Mouse (Mus musculus): ENCODE results near the gene Pkn3. TPM values are rescaled to one million over a fixed set of nuclear protein-coding genes. Genes with fewer than 3 reads are reported as not detected.

Gene Pkn3
- total and polyA plus RNA-seq, 2 experiments from 2014 or later, result 0.86 to 2.0 TPM

- DNase-seq (peak; percentile 46), ATAC-seq (no peak)
- Histone ChIP-seq H3K9ac (no peak overlapping the region), H3K4me2 (ENCODE audit: low read depth) (no peak overlapping the region), H3K4me1 (ENCODE audit: insufficient read depth) (no peaks in the 10 kb centered on the region), H3K4me3 (ENCODE audit: low read depth, low read length) (no peak overlapping the region), H3K27me3 (ENCODE audit: insufficient read depth, low read length) (no peaks in the 10 kb centered on the region), H3K27ac (ENCODE audit: low read depth, low read length) (no peak overlapping the region), H3K9me3 (ENCODE audit: low read length) (no peaks in the 10 kb centered on the region), H3K36me3 (ENCODE audit: insufficient read depth) (peaks cover 39% of the 10 kb centered on the region)
- TF ChIP-seq CTCF (IDR thresholded peaks at IDR 0.05; ENCODE audit: low read depth), result peak; percentile 70
- 86% methylated on average over 2 of the region's 2 CpGs for WGBS
Measured at GRCm38 (mm10) chr2:30095882-30096527, 18.5 kb downstream of the Pkn3 start.

- H3K4me3 ChIP-seq (ENCODE audit: low read depth, low read length), result no peak overlapping the region
- no peak overlapping the region for H3K9ac ChIP-seq
- H3K9me3 ChIP-seq (ENCODE audit: low read length), result no peaks in the 10 kb centered on the region
- WGBS, result 72% methylated on average over 4 of the region's 4 CpGs
- peaks cover 75% of the 10 kb centered on the region for H3K36me3 ChIP-seq (ENCODE audit: insufficient read depth)
- H3K4me1 ChIP-seq (ENCODE audit: insufficient read depth), result no peaks in the 10 kb centered on the region
- no peak for TF ChIP-seq CTCF (IDR thresholded peaks at IDR 0.05; ENCODE audit: low read depth)
- H3K4me2 ChIP-seq (ENCODE audit: low read depth), result no peak overlapping the region
- no peak overlapping the region for H3K27ac ChIP-seq (ENCODE audit: low read depth, low read length)
- ATAC-seq (no peak), DNase-seq (no peak)
- no peaks in the 10 kb centered on the region for H3K27me3 ChIP-seq (ENCODE audit: insufficient read depth, low read length)
Measured at GRCm38 (mm10) chr2:30100214-30100613, 22.7 kb downstream of the Pkn3 start.

- H3K9ac ChIP-seq, result no peak overlapping the region
- no peak overlapping the region for H3K27ac ChIP-seq (ENCODE audit: low read depth, low read length)
- ATAC-seq (no peak), DNase-seq (peak; percentile 33)
- no peaks in the 10 kb centered on the region for H3K4me1 ChIP-seq (ENCODE audit: insufficient read depth)
- no peak overlapping the region for H3K4me2 ChIP-seq (ENCODE audit: low read depth)
- H3K9me3 ChIP-seq (ENCODE audit: low read length), result no peaks in the 10 kb centered on the region
- peaks cover 92% of the 10 kb centered on the region for H3K36me3 ChIP-seq (ENCODE audit: insufficient read depth)
- H3K4me3 ChIP-seq (ENCODE audit: low read depth, low read length), result no peak overlapping the region
- H3K27me3 ChIP-seq (ENCODE audit: insufficient read depth, low read length), result no peaks in the 10 kb centered on the region
- TF ChIP-seq CTCF (IDR thresholded peaks at IDR 0.05; ENCODE audit: low read depth), result peak; percentile 72
Measured at GRCm38 (mm10) chr2:30106364-30106763, 28.9 kb downstream of the Pkn3 start.

GRCm38 (mm10) chr2:30107646-30108045 is 30.2 kb downstream of the Pkn3 start:
- no peak for DNase-seq
- no peak for ATAC-seq
- no peaks in the 10 kb centered on the region for H3K4me1 ChIP-seq (ENCODE audit: insufficient read depth)
- no peak overlapping the region for H3K27ac ChIP-seq (ENCODE audit: low read depth, low read length)
- no peaks in the 10 kb centered on the region for H3K9me3 ChIP-seq (ENCODE audit: low read length)
- H3K27me3 ChIP-seq (ENCODE audit: insufficient read depth, low read length), result no peaks in the 10 kb centered on the region
- no peak overlapping the region for H3K4me2 ChIP-seq (ENCODE audit: low read depth)
- no peak overlapping the region for H3K4me3 ChIP-seq (ENCODE audit: low read depth, low read length)
- peaks cover 92% of the 10 kb centered on the region for H3K36me3 ChIP-seq (ENCODE audit: insufficient read depth)
- no peak overlapping the region for H3K9ac ChIP-seq
- no peak for TF ChIP-seq CTCF (IDR thresholded peaks at IDR 0.05; ENCODE audit: low read depth)
- 91% methylated on average over 5 of the region's 5 CpGs for WGBS

- TF ChIP-seq CTCF (IDR thresholded peaks at IDR 0.05; ENCODE audit: low read depth), result no peak
- H3K4me3 ChIP-seq (ENCODE audit: low read depth, low read length), result no peak overlapping the region
- DNase-seq (no peak), ATAC-seq (no peak)
- H3K27ac ChIP-seq (ENCODE audit: low read depth, low read length), result no peak overlapping the region
- H3K27me3 ChIP-seq (ENCODE audit: insufficient read depth, low read length), result no peaks in the 10 kb centered on the region
- H3K4me2 ChIP-seq (ENCODE audit: low read depth), result no peak overlapping the region
- H3K4me1 ChIP-seq (ENCODE audit: insufficient read depth), result no peaks in the 10 kb centered on the region
- peaks cover 92% of the 10 kb centered on the region for H3K36me3 ChIP-seq (ENCODE audit: insufficient read depth)
- 95% methylated on average over 4 of the region's 4 CpGs for WGBS
- no peaks in the 10 kb centered on the region for H3K9me3 ChIP-seq (ENCODE audit: low read length)
- no peak overlapping the region for H3K9ac ChIP-seq
Measured at GRCm38 (mm10) chr2:30108260-30108659, 30.8 kb downstream of the Pkn3 start.

GRCm38 (mm10) chr2:30111500-30111899 is 34.0 kb downstream of the Pkn3 start:
- Histone ChIP-seq H3K36me3 (ENCODE audit: insufficient read depth) (peaks cover 60% of the 10 kb centered on the region), H3K27me3 (ENCODE audit: insufficient read depth, low read length) (no peaks in the 10 kb centered on the region), H3K9me3 (ENCODE audit: low read length) (no peaks in the 10 kb centered on the region), H3K9ac (no peak overlapping the region), H3K4me3 (ENCODE audit: low read depth, low read length) (no peak overlapping the region), H3K4me2 (ENCODE audit: low read depth) (no peak overlapping the region), H3K27ac (ENCODE audit: low read depth, low read length) (no peak overlapping the region), H3K4me1 (ENCODE audit: insufficient read depth) (no peaks in the 10 kb centered on the region)
- no peak for DNase-seq
- TF ChIP-seq CTCF (IDR thresholded peaks at IDR 0.05; ENCODE audit: low read depth), result no peak
- WGBS, result 95% methylated on average over 2 of the region's 2 CpGs
- ATAC-seq, result no peak

- no peak for ATAC-seq
- no peak overlapping the region for H3K27ac ChIP-seq (ENCODE audit: low read depth, low read length)
- H3K36me3 ChIP-seq (ENCODE audit: insufficient read depth), result peaks cover 49% of the 10 kb centered on the region
- H3K9ac ChIP-seq, result no peak overlapping the region
- H3K4me3 ChIP-seq (ENCODE audit: low read depth, low read length), result no peak overlapping the region
- 91% methylated on average over 5 of the region's 5 CpGs for WGBS
- no peaks in the 10 kb centered on the region for H3K9me3 ChIP-seq (ENCODE audit: low read length)
- no peaks in the 10 kb centered on the region for H3K27me3 ChIP-seq (ENCODE audit: insufficient read depth, low read length)
- H3K4me2 ChIP-seq (ENCODE audit: low read depth), result no peak overlapping the region
- H3K4me1 ChIP-seq (ENCODE audit: insufficient read depth), result no peaks in the 10 kb centered on the region
- no peak for DNase-seq
- no peak for TF ChIP-seq CTCF (IDR thresholded peaks at IDR 0.05; ENCODE audit: low read depth)
Measured at GRCm38 (mm10) chr2:30112564-30112963, 35.1 kb downstream of the Pkn3 start.

Data from forebrain, postnatal 0 days (tissue).